33 mouse cellular contexts compared by ENCODE assay signal in the genomic region with DNA sequence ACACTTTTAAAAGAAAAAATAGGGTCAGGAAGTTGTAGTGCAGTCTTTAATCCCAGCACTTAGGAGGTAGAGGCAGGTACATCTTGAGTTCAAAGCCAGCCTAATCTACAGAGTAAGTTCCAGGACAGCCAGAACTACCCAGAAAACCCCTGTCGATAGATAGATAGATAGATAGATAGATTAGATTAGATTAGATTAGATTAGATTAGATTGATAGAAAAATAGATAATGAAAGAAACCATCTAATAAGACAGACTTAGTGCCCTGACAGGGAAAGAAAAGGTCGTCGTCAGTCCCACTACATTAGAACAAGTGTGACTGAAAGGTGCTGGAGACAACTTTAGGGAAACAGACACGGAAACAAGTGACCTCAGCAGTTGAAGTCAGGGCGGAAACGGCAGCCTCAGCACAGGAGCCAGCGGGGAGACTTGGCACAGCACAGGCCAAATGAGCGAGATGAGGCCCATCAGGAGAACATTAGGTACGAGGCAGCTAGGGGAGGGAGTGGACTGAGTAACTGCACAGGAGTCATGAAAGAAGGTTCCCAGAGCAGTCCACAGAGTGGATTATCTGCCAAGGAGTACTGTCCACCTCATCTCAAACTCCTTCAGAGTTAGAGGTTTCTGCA.
"Had no signal": no experiment of that assay in that cellular context is flagged by ENCODE, and none has a peak within 500 bp of the region (broad histone marks: within the 10 kb centered on the region; RNA-seq: fewer than 3 reads in every experiment).

No protein-coding gene starts in this region.

- H3K27ac ChIP-seq: heart, embryonic 10.5 days; heart, embryonic 13.5 days; heart, embryonic 15.5 days; hindbrain, embryonic 10.5 days; hindbrain, embryonic 12.5 days; hindbrain, embryonic 13.5 days; hindbrain, embryonic 14.5 days; hindbrain, embryonic 15.5 days; hindbrain, postnatal 0 days; intestine, embryonic 15.5 days; kidney, embryonic 15.5 days; kidney, postnatal 0 days; layer of hippocampus, adult 2 months had no signal

- H3K9me3 ChIP-seq: heart, embryonic 10.5 days; heart, embryonic 12.5 days; heart, embryonic 13.5 days; heart, embryonic 15.5 days; hindbrain, embryonic 10.5 days; hindbrain, embryonic 12.5 days; hindbrain, embryonic 13.5 days; hindbrain, embryonic 15.5 days; intestine, embryonic 15.5 days; kidney, embryonic 15.5 days had no signal

- DNase-seq: heart, postnatal 10 days; heart, postnatal 14 days; heart, postnatal 36 days; heart, postnatal 4 days; kidney, adult 11 months; kidney, adult 18-20 months; kidney, adult 8-10 months; kidney, adult 9 months; kidney, postnatal 10 days; kidney, postnatal 14 days; kidney, postnatal 25 days; kidney, postnatal 36 days; kidney, postnatal 4 days; layer of hippocampus, adult 9-11 months; layer of hippocampus, postnatal 36 days had no signal

- H3K9ac ChIP-seq: heart, embryonic 12.5 days; heart, embryonic 13.5 days; heart, embryonic 15.5 days; hindbrain, embryonic 12.5 days; hindbrain, embryonic 13.5 days; hindbrain, embryonic 14.5 days; hindbrain, embryonic 15.5 days; intestine, embryonic 15.5 days; kidney, embryonic 15.5 days had no signal

- H3K27me3 ChIP-seq: heart, embryonic 12.5 days; heart, embryonic 13.5 days; heart, embryonic 15.5 days; hindbrain, embryonic 12.5 days; hindbrain, embryonic 13.5 days; hindbrain, embryonic 15.5 days; intestine, embryonic 15.5 days; kidney, embryonic 15.5 days had no signal

- H3K4me2 ChIP-seq: heart, embryonic 11.5 days; heart, embryonic 12.5 days; heart, embryonic 13.5 days; heart, embryonic 15.5 days; hindbrain, embryonic 12.5 days; hindbrain, embryonic 13.5 days; hindbrain, embryonic 14.5 days; hindbrain, embryonic 15.5 days; intestine, embryonic 15.5 days; kidney, embryonic 15.5 days had no signal

- H3K4me3 ChIP-seq: heart, embryonic 10.5 days; heart, embryonic 12.5 days; heart, embryonic 13.5 days; heart, embryonic 15.5 days; hindbrain, embryonic 10.5 days; hindbrain, embryonic 12.5 days; hindbrain, embryonic 13.5 days; hindbrain, embryonic 15.5 days; intestine, embryonic 15.5 days; kidney, embryonic 15.5 days; layer of hippocampus, adult 2 months had no signal

- ATAC-seq: hindbrain, embryonic 16.5 days; hindbrain, postnatal 0 days; intestine, embryonic 15.5 days; intestine, embryonic 16.5 days; intestine, postnatal 0 days had no signal
